Mouse (Mus musculus) v-Abl transformed pro-B cells (cell line): Measurements from ENCODE around the gene Timeless.
"Not testable (repeated sequence)": the region's sequence is repeated elsewhere in the genome, so short reads cannot be mapped to it uniquely, and the experiment has no call there.

ENCODE experiments used
- in situ Hi-C, 2 experiments: fragments of 400-800 bp; cut with MboI; formaldehyde crosslinking; loops; one replicate each; pipeline ENCODE4 v1.15.1; 2025; ENCODE audit not compliant: unreplicated experiment in 2 of 2

Timeless gene

DNA sequence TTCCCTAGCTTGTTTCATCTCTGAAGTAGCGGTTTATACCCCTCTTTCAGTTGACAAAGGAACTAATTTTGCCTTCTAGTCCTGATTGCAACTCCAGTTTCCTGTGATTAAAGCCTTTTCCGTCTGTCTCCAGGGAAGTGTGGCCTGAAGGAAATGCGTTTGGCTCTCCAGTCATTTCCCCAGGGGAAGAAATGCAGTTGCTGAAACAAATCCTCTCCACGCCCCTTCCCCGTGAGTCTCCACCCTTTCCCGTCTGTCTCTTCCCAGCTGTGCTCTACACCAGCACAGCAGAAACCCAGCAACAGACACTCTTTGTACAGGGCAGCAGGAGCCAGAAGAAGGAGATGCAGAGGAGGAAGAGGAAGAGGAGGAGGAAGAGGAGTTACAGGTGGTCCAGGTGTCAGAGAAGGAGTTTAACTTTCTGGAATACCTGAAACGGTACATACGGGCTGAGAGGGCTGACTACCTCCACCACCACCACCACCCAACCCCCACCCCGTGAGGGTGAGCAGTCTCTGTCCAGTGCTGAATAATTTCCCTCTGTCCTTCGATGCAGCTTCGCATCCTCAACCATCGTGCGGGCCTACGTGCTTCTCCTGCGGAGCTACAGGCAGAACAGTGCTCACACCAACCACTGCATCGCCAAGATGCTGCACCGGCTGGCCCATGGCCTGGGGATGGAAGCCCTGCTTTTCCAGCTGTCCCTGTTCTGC, 15.3 kb downstream of the Timeless start:
- in situ Hi-C loops, result no loop called here

DNA sequence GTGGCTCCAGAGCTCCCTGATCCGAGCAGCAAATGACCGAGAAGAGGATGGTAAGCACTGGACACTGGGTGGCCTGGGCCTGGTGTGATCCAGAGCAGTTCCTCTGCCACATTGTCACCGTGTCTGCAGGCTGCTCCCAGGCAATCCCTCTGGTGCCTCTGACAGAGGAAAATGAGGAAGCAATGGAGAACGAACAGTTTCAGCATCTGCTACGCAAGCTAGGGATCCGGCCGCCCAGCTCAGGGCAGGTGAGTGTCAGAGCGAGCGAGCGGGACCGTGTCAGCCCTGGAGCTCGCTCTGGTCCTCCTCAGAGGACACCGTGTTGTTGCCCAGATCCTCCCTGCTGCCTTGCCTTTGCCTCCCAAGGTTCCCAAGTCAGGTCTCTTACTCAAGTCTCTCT, 18.7 kb downstream of the Timeless start:
- in situ Hi-C loops, result no loop called here

DNA sequence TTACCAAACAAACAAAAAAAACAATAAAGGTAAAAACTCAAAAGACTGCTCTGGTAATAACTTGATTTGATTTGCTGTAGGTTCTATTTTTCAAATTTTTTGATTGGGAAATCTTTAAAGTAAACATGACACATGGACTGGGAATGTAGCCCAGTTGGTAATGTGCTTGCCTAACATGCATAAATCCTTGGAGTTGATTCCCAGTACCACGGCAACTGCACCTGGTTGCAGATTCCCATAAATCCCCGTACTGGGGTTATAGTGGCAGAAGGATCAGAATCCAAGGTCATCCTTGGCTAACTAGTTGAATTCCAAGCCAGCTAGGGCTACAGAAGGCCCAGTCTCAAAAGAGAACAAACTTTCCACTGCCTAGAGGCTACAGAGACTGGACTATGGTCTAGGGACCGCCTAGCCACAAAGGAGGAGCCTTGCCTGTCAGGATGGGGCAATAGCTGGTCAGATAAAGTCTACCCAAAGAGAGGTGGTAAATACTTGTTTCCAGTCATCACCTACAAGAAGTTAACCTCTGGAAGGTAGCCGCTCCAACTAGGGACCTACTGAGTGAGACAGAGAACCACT, 21.9 kb downstream of the Timeless start, which contains the start of gene Apon:
Apon (plus strand) TSS at position 420 of the 579 bp plus-strand sequence.
- in situ Hi-C loops, result no loop called here

DNA sequence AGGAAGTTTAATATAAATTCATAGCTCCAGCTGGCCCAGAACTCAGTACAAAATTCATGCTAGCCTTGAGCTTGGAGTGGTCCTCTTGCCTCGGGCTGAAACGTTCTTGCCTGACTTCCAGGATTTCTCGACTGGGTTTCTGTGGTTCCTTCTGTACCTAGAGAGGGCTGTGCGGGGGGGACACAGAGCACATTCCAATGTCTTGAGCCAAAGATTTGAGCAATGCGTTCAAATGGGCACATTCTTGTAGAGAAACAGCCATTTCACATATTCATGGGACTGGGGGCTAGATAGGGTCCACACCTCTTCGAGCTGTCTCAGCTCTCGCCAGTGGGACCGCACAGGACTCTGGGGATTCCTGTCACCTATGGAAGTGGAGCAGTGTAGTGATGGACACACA, 24.1 kb downstream of the Timeless start:
- in situ Hi-C loops, result no loop called here

DNA sequence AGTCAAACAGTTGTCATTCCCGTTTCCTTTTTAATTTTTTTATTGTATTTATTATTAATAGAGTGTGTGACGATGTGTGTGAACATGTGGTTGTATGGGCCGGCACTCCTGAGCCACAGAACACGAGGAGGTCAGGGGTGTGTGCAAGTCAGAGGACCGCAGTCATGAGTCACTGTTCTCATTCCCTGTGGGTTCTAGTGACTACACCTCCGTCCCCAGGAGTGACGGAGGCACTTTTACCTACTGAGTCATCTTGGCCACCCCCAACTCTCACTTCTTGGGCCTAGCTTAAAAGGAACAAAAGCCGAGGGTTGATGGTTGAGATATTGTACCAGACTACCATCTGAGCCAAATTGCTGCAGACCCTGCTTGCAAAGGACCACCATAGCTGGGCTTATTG, 24.5 kb downstream of the Timeless start:
- in situ Hi-C loops, result no loop called here

DNA sequence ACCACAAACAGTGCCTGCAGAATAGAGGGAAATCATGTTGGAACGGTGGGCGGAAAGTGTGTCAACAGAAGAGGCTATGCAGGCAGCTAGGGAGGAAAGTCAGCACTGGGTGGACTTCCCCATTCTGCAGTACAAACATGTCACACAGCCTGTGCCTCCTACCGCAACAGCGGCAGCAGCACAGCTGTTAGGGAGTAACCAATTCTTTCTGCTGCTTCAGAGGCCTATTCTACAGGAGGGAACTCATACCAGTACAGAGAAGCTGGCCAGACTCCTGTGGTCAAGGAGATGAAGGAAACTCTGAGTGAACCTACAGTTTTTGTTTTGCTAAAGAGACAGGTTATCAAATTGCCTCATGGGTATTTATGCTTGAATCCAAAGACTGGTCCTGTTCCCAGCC, 27.1 kb downstream of the Timeless start:
- in situ Hi-C loops, result no loop called here

DNA sequence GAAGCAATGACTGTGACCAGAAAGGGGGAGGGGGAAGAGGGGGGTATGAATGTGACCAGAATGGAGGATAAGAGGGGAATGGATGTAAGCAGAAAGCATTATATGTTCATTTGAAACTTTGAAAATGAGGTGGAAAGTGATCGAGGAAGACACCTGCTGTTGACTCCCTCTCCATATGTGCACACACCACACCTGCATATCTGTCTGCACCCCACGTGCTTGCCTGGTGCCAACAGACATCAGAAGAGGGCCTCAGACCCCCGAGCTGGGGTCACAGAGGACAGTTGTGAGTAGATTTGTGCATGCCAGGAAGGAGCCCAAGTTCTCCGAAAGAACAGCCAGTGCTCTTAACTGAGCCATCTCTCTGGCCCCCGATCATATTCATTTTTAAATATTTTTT, 28.1 kb downstream of the Timeless start:
- in situ Hi-C loops, result no loop called here

DNA sequence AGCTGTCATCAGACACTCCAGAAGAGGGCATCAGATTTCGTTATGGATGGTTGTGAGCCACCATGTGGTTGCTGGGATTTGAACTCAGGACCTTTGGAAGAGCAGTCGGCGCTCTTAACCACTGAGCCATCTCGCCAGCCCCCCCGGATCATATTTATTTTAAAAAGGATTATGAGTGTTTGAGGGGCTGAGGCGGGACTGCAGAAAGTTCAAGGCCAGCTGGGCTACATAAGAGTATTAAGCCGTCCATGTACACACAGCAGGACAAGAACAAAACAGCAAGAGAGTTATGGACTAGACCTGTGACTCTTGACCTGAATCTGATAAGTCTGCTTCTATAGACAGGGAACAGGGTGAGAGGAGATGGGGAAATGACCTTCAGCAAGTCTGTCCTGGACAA, 28.5 kb downstream of the Timeless start:
- in situ Hi-C loops, result not testable (repeated sequence)

DNA sequence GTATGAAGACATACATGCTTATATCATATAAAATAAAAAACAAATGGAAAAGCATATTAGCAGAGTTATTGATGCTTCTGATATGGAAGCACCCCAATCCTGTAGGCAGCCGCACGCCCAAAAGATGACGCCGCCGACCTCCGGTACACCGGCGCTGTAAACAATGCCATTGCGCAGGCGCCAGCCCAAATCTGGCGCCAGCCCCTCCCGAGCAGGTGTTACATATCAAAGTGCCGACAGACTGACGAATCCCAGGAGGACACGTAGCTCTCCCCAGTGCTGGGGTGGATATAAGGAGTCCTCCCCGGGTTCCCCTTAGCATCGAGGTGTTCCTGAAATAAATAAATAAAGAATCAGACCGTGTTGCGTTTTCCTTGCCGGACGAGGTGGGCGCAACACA, 30.4 kb downstream of the Timeless start:
- in situ Hi-C loops, result no loop called here

DNA sequence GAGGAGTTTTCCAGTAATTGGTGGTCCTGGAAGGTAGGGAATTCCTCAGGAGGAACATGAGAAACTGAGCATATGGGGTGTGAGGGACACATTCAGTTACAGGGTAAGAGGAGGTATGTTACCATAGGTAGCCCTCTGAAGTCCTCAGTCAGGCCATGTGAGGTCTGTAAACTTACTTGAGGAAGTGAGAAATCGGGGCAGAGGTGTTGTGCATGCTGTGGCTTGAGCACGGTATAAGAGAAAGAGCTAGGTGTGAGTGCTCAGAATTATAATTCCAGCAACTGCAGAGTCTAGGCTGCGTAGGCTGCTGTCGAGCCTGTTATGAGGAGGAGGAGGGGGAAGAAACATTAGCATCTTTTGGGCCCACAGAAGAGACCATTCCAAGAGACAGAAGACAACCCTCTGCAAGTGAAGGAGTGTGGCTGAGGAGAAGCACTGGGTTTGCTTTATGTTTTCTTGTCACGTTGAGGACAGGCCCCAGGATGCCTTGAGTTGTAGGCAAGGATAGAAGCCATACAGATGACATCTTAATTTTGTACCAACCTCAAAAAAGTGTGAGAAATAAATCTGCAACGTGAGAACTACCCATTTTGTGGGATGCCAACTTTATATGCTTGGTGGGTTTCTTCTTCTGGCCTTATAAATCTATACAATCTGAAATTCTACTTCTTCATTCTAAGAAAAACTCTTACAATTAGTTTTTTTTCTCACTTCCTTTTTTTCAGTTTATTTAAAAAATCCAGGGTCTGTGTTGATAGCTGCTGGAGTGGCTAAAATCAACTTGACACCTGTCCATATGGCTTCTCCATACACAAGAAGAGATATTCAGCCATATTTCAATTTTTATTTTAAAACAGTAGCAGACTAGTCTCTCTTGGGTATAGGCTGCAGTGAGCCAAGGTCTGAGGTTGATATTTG, 31.8 kb downstream of the Timeless start:
- in situ Hi-C loops, result no loop called here

DNA sequence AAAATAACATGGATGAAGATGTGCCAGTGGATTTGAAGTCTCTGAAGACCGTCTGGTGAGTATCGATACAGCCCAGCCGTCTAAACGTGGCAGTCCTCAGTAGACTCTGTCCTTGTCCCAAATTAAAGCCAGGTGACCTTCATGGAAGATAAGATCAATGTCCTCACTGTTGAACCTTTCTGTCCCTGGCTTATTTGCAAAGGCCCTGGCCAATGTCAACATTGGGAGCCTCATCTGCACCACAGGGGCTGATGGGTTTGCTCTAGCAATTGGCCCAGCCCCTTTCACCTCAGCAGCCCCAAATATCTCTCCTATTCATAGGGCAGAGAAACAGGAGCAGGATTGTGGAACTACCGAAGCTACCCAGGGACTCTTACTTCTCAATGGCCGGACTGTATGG, 36.5 kb downstream of the Timeless start, which contains the start of gene Apof:
Apof (plus strand) TSS at position 301 of the 400 bp plus-strand sequence.
- in situ Hi-C loops, result no loop called here

DNA sequence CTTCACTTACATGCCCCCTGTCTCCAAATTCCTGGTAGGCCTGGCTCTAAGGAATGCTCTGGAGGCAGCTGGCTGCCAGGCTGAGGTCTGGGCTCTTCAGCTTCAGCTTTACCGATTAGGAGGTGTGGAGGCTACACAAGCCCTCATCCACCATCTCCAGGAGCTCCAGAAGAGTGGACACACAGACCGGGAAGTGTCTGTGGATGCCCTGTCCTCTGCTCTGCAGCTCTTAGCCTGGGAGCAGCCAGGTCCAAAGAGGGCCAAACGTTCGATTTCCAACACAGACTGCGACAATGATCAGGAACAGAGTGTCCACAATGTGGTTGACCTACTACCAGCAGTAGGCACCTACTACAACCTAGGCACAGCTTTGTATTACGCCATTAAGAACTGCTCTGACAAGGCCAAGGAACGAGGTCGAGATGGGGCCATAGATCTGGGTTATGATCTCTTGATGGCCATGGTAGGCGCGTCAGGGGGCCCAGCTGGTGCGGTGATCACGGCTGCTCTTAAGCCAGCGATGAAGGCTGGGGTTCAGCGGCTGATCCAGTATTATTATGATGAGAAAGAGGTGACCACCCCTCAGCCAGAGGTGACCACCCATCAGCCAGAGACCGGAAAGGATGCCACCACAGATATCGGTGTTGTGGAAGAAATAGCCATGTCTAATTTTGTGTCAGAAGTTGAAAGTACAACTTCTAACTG, 37.5 kb downstream of the Timeless start:
- in situ Hi-C loops, result no loop called here

DNA sequence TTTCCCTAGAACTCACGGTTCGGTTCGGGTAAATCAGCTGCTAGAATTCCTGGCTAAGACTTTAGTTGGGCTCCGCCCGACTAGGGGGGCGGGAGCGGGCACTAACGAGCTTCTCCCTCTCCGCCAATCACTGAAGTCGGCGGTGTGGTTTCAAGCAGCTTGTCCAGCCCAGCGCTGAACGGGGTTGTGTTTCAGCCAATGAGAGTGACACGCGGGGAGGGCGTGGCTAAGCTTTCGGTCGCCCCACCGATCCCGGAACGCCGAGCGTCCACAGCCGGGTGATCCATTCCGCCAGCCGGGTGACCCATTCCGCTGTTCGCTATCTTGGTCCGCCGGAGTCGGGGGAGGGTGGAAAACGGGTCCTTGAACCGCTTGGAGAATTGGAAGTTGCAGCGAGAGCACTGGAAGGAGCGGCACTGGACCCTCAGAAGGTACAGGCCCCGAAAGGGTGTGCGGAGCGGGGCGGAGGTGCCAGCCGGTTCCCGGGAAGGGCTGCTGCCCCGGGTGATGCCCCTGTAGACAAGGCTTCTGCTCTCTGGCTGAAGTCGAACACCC, 38.5 kb downstream of the Timeless start, which contains the start of gene Stat2:
Stat2 (plus strand) TSS at position 273 of the 555 bp plus-strand sequence.
- in situ Hi-C loops, result no loop called here

DNA sequence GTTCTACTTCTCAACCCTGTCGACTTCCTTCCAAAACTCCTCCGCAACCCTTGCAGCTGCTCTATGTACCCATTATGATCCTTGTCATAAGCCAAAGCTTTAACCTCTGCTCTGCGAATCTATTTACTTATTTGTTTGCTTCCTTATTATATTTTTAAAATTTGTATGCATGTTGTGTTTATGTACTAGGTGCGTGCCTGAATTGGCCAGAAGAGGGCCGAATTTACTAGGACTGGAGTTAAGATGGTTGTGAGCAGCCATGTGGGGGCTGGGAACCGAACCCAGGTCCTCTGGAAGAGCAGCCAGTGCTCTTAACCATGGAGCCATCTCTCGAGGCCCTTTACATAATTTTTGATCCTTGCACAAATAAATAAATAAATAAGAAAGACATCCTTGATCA, 39.0 kb downstream of the Timeless start:
- in situ Hi-C loops, result no loop called here

DNA sequence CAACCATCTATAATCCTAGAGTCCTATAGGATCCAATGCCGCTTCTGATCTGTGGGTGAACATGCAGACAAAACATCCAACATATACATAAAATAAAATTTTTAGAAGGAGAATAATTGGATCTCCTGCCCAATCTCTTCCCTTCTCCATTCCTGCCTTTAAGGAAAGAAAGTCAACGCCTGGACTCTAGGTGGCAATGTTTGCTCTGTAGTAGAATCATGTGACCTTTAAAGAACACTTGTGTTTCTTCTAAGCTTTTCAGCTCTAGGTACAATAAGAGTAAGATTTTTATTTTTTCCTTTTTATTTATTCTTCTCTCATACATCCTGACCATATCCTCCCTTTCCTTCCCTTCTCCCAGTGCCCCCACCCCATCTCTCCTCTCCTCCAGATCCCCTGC, 40.0 kb downstream of the Timeless start:
- in situ Hi-C loops, result no loop called here

DNA sequence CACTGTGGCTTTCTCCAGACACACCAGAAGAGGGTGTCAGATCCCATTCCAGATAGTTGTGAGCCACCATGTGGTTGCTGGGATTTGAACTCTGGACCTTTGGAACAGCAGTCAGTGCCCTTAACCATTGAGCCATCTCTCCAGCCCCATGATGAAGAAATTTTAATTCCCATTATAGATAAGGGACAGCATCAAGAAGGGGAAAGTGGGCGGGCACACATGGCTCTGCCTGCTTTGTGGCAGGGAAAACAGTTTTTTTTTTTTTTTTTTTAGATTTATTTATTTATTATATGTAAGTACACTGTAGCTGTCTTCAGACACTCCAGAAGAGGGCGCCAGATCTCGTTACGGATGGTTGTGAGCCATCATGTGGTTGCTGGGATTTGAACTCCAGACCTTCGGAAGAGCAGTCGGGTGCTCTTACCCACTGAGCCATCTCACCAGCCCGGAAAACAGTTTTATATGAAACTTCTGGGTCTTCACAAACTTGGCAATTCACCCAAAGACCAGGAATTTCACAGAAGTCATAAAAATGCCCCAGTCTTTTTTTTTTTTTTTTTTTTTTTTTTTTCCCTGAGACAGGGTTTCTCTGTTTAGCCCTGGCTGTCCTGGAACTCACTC, 41.1 kb downstream of the Timeless start:
- in situ Hi-C loops, result not testable (repeated sequence)

DNA sequence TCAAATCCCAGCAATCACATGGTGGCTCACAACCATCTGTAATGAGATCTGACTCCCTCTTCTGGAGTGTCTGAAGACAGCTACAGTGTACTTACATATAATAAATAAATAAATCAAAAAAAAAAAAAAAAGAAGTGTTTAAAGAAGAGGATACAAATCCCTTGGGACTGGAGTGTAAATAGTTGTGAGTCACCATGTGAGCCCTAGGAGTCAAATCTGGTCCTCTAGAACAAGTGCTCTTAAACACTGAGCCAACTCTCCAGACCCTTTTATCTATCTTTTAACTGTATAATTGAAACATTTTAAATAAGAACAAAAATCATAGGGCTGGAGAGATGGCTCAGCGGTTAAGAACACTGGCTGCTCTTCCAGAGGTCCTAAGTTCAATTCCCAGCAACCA, 43.5 kb downstream of the Timeless start:
- in situ Hi-C loops, result not testable (repeated sequence)

DNA sequence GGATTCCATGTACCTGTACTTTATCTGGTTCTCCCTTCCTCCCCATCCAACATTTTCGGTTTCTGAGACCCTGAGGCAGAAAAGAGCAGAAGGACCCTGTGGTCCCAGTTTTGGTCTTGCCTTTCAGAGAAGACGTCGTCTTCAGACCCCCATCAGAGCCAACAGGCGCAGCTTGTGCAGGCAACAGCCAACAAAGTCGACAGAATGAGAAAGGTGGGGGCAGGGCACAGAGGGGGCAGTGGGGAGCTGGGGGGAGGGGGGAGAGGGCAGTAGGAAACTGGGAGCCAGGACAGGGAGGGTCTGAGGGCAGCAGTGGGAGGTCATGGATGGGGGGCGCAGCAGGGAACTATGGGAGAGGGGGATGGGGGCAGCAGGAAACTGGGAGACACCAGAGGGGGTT, 46.3 kb downstream of the Timeless start:
- in situ Hi-C loops, result no loop called here

DNA sequence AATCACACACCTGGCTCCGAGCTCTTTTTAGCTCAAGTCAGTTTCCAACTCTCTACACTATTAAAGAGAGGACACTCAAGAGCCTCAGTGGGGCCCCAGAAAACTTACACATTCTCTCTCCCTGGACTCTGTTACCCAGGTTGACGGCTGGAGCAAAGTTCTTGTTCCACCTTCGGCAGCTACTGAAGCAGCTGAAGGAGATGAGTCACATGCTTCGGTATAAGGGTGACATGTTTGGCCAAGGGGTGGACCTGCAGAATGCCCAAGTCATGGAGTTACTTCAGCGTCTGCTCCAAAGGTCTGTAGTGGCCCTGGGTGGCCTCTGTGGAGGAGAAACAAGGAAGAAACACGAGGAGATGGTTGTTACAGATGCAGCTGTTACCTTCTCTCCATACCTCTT, 49.1 kb downstream of the Timeless start:
- in situ Hi-C loops, result loop anchor here in 1 of 2 experiments (5.0 kb wide), 1 partner anchor 69 kb away; the partner anchor contains the start of gene Spryd4

DNA sequence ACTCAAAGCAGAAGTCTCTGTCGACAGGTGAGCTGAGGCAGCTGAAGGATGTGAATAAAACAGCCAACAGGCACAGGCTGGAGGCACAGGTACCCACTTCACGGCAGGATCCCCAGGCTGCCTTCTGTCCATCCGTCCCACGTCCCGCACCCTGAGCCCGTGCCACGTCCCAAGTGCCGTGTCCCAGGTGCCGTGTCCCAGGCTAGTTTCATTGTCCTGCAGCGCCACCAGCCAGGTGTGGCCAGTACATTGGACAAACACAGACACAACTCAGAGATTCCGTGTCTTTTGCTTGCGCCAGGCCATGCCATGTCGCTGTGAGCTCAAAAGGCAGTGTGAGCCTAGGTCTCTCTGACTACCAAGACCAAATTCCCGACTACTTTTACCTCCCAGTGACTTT, 49.8 kb downstream of the Timeless start:
- in situ Hi-C loops, result loop anchor here in 1 of 2 experiments (5.0 kb wide), 1 partner anchor 69 kb away; the partner anchor contains the start of gene Spryd4
